Mouse (Mus musculus) urinary bladder, adult 2 months (tissue): ENCODE measurements at regions not wholly inside any gene's neighbourhood (a gene's known extent, or its start where the extent isn't known, plus 50 kb on each side); places are given as distances from the start of the nearest gene placed in this dataset.
"Not testable (repeated sequence)": the region's sequence is repeated elsewhere in the genome, so short reads cannot be mapped to it uniquely, and the experiment has no call there.

Source experiments
- DNase-seq: peaks from one replicate; pipeline ENCODE4 v3.0.0; 2022; ENCODE audit warnings: low spot score

DNA sequence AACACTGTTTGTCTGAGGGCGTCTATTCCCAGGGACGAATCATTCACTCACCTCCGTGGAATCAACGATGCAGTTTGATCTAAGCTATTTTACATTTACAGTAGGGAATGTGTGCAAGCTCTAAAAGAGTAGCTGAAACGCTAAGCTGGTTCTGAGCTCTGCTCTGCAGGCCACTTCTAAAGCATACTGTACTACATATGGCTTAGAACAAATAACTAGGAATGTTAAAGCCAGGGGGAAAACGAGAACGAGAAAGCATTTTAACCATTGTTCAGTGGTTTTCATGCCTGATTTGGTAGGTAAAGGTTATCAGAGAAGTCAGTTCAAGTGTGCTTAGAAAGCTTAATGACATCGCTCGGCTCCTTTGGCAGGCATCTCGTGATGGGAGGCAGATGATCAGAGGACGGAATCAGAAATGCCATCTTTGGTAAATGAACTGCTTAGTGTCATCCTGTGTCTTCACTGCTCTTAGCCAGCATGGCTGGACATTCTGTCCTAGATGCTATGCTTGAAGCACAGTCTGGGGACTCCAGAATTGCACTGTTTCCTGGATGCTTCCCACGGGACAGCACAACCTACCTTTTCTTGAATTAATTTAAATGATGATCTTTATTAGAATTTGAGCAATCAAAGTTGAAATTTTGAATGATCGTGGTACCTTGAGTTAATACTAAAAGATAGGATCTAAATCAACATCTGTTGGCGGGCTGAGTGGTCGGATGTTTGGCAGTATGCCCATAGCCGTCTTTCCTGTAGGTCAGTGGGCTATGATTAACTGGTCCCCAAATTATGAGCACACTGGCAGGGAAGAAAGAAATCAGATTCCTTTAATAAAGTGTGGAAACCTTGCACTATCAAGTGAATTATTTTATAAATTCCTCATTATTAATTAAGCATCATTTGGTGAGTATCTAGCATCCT lies 495.2 kb downstream of the Hace1 start:
- no peak for DNase-seq

- DNase-seq, result no peak
These were observed 510.1 kb downstream of the Hace1 start for GRCm38 (mm10) chr10:46087766-46088165.

- no peak for DNase-seq
These were observed 523.2 kb downstream of the Hace1 start for GRCm38 (mm10) chr10:46100837-46101236.

GRCm38 (mm10) chr10:46108810-46109209 lies 531.2 kb downstream of the Hace1 start:
- DNase-seq, result no peak

GRCm38 (mm10) chr10:46114631-46115130 lies 537.1 kb downstream of the Hace1 start:
- no peak for DNase-seq

DNA sequence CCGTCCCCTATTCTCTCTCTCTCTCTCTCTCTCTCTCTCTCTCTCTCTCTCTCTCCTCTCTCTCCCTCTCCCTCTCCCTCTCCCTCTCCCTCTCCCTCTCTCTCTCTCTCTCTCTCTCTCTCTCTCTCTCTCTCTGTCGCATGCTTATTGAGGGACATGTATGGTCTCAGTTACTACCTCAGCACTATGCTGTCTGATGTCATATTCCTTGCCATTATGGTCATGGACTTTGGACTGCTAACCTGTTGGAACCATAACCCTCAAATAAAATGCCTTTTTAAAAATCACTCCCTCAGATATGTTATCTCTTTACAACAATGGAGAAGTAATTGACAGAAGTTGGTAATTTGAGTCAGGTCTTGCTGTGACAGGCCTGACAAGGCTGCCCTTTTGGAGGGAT lies 544.8 kb downstream of the Hace1 start:
- DNase-seq, result not testable (repeated sequence)

GRCm38 (mm10) chr10:46123795-46124194 lies 546.2 kb downstream of the Hace1 start:
- DNase-seq, result no peak

DNA sequence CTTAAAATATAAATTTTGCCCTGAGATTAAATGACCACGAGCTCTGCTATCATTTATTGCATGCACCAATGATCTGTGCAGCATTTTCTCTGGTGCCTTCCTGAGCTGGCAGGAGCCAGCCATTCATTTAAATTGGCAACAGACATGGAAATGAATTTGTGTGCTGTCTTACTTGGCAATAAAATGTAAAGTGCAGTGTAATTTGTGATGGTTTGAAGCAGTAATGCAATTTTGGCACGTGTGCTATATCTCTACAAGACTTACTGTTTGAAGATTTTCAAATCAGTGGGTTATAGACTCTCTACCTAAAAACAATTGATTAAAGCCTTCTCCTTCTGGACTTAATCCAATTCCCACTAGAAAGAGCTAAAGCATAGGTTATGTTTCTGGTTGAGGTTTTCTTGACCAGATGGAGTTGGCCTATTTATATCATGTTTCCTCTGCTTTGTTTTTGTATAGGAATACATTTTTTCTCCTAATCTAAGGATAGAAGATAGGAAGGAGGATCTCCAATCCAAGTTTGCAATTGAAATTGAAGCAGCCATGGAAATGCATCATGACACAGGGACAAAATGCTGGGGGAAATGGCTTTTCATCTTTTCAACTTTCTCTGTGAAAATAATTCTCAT lies 557.6 kb downstream of the Hace1 start:
- DNase-seq, result no peak

GRCm38 (mm10) chr10:46174035-46174434 lies 596.4 kb downstream of the Hace1 start:
- DNase-seq, result no peak

DNA sequence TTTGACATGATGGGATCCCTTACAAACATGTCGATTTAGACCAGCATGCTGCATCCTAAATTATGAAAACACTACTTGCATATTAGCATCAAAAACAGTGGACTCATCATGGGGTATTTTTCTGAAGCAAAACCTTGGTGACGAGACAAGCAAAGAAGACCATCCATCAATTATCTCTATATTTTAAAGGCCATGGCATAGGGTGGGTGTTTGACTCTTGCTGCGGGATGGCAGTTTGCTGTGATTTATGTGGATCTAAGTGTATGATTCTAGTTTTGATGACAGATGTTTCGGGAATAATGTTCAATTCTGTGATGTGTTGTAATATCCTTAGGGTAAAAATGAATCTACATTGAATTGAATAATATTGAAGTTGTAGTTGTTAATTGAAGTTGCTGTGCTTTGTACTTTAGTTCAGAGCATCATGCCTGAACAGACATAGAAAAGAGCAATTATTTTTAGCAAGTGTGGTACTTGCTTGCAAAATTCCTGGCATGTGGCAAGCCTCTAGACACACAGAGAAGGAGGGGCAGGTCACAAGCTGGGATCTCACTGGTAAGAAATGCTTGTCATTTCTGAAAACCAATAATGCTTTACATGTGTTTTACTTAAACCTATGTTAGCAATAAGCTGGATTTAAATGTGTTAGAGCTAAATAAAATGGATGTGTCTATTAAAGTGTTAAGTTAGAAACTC lies 608.3 kb downstream of the Hace1 start:
- DNase-seq, result no peak

DNA sequence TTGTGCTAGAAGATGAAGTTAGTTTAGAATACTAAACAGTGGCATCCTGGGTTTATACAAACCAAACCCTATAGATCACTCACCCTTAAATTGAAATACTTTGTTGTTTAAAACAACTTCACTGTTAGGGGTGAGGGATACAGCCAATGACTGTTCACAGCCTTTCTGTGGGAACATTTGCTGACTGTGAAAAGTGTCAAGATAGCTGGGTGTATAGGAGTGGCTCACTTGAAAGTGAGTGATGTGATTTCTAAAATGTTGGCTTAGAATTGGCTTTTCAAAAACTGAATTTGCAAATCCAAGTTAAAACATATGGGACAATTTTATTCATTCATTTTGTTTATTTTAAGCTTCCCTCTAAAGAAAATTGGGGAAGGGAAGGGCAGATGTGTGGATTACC lies 616.5 kb downstream of the Hace1 start:
- DNase-seq, result no peak

DNA sequence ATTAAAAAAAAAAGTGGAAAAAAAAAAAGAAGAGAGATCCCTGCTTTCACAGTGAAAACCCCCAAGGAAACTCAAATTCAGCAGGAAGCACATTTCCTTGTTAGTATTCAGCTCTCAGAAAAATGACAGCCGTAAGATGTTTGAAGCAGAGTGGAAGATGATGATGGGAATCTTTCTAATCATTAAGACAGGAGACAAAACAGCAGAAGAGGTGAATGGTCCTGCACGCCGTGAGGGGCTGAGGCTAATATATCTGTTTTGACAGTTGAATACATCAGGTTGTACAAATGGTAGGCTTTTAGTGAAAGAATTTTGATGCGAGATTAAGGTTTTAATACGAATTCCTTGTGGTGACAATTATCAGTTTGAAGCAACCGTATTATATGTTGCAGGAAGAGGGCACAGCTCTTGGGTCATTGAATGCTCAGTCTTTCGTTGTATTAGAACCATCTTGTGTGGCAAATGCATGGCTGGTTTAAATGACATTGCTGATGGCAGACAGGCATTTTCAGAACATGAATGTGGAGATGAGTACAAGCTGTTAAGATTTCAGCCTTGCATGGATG lies 649.3 kb downstream of the Hace1 start:
- no peak for DNase-seq

- DNase-seq, result no peak
These were observed 652.0 kb downstream of the Hace1 start for GRCm38 (mm10) chr10:46229608-46230007.

DNA sequence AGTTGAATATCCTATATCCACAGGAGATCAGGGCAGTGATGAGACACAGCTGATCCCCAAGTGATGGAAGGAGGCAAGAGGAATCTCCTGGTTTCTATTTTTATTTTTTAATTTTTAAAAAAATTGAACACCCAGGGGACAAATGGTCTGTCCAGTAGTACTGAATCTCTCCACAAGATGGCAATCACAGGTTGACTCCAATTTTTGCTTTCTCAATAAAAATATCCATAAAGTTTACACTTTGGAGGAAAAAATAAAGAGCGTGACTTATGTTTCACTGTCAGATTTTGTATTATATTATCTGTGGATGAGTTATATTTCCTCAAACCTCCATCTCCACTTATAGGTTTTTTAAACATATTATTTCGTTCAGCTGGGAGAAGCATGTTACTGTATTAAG lies 658.0 kb downstream of the Hace1 start:
- no peak for DNase-seq

DNA sequence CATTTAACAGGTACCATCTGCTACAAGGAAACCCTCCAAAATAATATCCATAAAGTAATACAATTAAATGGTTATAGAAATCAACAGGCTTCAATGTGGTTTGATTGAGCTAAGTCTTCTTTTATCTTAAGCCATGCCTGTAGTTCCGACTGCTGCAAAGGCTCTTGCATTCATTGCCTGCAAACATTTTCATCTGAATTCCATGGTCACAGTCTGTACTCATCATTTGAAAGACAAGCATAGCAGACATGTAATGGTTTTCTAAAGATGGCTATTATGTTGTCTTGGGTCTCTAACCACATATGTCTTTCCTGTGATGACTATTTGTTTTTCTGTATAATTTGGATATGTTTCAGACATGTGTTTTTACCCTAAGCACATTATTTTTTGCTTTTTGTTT lies 677.9 kb downstream of the Hace1 start:
- no peak for DNase-seq

DNA sequence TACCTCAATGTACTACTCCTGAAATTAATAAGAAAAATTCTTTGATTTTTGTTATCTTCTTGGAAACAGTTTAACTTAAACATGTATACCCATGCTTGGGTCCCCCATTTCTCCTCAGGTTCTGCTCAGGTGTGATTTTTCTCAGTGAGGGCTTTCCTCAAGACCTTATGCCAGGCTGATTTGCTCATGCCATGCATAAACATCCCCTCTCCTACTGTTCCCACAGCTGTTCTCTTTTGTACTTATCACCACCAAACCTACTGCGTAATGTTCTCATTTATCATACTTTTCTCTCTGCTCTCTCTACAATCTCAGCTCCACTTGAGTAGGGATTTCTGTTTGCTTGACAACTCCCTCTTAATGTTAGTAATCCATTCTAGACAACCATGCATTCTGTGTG lies 692.1 kb downstream of the Hace1 start:
- DNase-seq, result no peak

- no peak for DNase-seq
These were observed 696.2 kb downstream of the Hace1 start for GRCm38 (mm10) chr10:46273846-46274245.

DNA sequence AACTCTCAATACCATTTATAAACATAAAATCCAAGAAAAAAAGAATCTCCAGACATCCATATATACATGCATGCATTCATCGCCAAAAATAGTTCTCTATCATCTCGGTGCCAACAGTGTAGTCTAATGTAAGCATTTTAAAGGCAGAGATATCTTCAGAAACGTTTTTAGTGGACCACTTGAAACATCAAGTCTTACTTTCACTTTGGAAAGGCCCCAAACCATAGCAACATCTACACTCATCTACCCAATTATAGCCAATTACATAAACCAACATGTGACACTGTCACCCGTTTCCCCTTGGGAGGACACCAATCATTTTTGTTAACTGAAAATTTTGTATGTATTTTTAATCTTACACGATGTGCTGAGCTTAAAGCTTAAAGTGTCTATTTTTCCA lies 716.7 kb downstream of the Hace1 start:
- no peak for DNase-seq

GRCm38 (mm10) chr10:46298352-46298751 lies 720.7 kb downstream of the Hace1 start:
- no peak for DNase-seq

DNA sequence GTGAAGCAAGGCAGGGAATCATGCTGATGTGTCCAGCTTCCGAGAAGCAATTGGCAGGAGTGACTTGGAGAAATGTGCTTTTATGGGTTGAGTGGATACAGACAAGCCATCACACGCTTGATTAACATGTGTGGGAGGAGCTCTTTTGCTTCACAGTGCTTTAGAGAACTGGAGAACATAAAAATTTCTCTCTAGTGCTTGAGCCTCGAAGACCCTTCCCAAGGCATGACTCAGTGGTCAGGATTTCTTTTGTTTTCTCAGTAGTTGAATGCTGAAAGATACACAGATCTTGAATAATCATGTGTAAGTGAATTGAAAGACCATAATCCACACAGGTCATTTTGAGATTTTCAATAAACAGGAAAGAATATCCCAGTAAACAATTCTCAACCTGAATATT lies 721.9 kb downstream of the Hace1 start:
- no peak for DNase-seq

GRCm38 (mm10) chr10:46320328-46321038 lies 742.9 kb downstream of the Hace1 start:
- DNase-seq, result no peak

- DNase-seq, result no peak
These were observed 743.4 kb downstream of the Hace1 start for GRCm38 (mm10) chr10:46321040-46321439.
